Comparison of ENCODE assay signal across 9 mouse cellular contexts in the genomic region with DNA sequence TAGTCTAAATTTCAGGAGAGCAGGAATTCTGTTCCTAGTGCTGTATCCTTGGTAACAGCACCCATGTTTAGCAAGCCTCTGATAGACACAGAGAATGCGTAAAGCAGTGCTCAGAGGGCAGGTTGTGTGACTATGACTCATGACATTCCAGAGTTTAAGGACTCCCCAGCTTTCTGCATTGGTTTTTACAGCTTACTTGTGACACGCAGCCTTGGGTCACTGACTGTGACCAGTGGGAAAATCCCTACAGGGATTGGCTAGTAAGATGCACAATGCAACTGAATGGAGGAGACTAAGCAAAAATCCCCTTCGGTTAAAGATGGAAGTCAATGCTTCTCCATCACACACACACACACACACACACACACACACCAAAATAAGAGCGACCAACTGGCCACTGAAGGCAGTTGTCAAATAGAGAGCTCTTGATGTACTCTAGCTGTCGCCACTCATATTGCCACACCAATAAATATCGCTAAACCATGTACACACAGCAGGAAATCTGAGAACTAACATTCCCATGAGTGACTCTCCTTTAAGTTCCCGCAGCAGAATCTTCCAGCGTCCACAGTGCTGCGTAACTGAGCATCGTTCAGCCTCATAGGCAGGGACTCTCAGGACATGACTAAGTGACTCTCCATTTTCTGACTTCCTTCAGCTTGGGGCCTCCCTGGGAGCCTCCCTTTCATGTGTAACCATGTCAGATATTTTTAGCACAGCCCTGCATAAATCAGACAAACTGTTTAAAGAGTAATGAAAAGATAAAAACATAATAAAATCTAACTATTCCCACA.
DNase-seq lines count a peak whose midpoint lies in the region; ATAC-seq and TF ChIP-seq lines count a peak whose summit lies in the region.
"Had no signal": no experiment of that assay in that cellular context is flagged by ENCODE, and none has a peak within 500 bp of the region (broad histone marks: within the 10 kb centered on the region; RNA-seq: fewer than 3 reads in every experiment).

No protein-coding gene starts in this region.

- no peak overlapping the region for H3K9ac ChIP-seq in lung, embryonic 14.5 days
- H3K9ac ChIP-seq: embryonic facial prominence, embryonic 12.5 days had no signal

- no peaks in the 10 kb centered on the region for H3K27me3 ChIP-seq in lung, embryonic 14.5 days (ENCODE audit: insufficient read depth, low read length)
- H3K27me3 ChIP-seq: embryonic facial prominence, embryonic 12.5 days had no signal

- WGBS in lung, embryonic 14.5 days: 26% methylated on average over 10 of the region's 10 CpGs

- no peak for ATAC-seq in frontal cortex, adult (ENCODE audit: low TSS enrichment)
- ATAC-seq in lung, embryonic 14.5 days (ENCODE audit: insufficient read depth): peak; percentile 87
- no peak for ATAC-seq in CD4-positive, CD25-positive, alpha-beta regulatory T cell, adult 4 months

- no peak for TF ChIP-seq CTCF in lung, embryonic 14.5 days (IDR thresholded peaks at IDR 0.05; ENCODE audit: low read depth)

- no peaks in the 10 kb centered on the region for H3K36me3 ChIP-seq in lung, embryonic 14.5 days (ENCODE audit: insufficient read depth)
- H3K36me3 ChIP-seq: embryonic facial prominence, embryonic 12.5 days had no signal

- H3K4me1 ChIP-seq in lung, embryonic 14.5 days (ENCODE audit: insufficient read depth): 0 out of 2 replicates have a peak, but pooled peaks cover 3% of the 10 kb centered on the region
- H3K4me1 ChIP-seq: embryonic facial prominence, embryonic 12.5 days had no signal

- peak overlapping the region; percentile 40 for H3K27ac ChIP-seq in lung, embryonic 14.5 days (ENCODE audit: low read depth)
- H3K27ac ChIP-seq: embryonic facial prominence, embryonic 12.5 days had no signal

- no peaks in the 10 kb centered on the region for H3K9me3 ChIP-seq in lung, embryonic 14.5 days (ENCODE audit: low read depth, low read length)
- H3K9me3 ChIP-seq: embryonic facial prominence, embryonic 12.5 days had no signal

- H3K4me2 ChIP-seq in lung, embryonic 14.5 days: 0 out of 2 replicates have a peak overlapping the region, but pooled peaks have one; percentile 8
- H3K4me2 ChIP-seq: embryonic facial prominence, embryonic 12.5 days had no signal

- DNase-seq in frontal cortex, postnatal 36 days (ENCODE audit: low spot score in 2 of 2): peak; percentile 6 to 36
- DNase-seq in 3T3-L1 (ENCODE audit: low read depth, low spot score): peak; percentile 97
- DNase-seq in forelimb bud, embryonic 11.5 days (ENCODE audit: low read depth, low spot score): peak; percentile 43
- peak; percentile 75 for DNase-seq in lung, embryonic 14.5 days
- no peak for DNase-seq in c-Kit-positive CD71-positive TER-119-positive erythroid progenitor cells, embryonic 14.5 days (ENCODE audit: low spot score)
- DNase-seq in cerebellum, adult 11 months: no peak

- no peak overlapping the region for H3K4me3 ChIP-seq in lung, embryonic 14.5 days (ENCODE audit: low read depth, low read length)
- H3K4me3 ChIP-seq: embryonic facial prominence, embryonic 12.5 days had no signal

Comparison
In these comparisons a context has a peak if more than half of its experiments do, and no peak if none do; other contexts are left out.
1. DNase-seq: peak in frontal cortex, postnatal 36 days (2 of 2), 3T3-L1 (single experiment), forelimb bud, embryonic 11.5 days (single experiment) and lung, embryonic 14.5 days (single experiment); none in c-Kit-positive CD71-positive TER-119-positive erythroid progenitor cells, embryonic 14.5 days (single experiment) and cerebellum, adult 11 months (single experiment).